ENCODE assay signal across 27 mouse cellular contexts in the genomic region with DNA sequence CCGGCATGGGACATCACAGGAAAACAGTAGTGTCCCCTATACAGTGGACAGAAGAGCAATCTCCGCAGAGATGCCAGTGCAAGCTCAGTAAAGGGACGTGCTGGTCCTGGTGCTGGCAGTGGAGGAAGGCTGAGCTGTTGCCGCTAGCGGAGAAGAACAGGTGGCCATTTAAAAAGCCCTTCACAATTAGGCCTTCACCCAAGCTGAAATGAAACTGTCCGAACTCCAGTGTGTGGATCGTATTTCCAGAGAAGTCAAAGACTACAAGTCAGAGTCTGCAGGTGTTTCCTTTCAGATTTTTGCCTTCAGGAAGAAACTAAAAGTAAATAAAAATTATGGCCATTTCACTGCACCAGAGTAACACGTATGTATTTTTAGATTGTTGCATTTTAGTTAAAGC.
DNase-seq lines count a peak whose midpoint lies in the region; ATAC-seq and TF ChIP-seq lines count a peak whose summit lies in the region.
"Had no signal": no experiment of that assay in that cellular context is flagged by ENCODE, and none has a peak within 500 bp of the region (broad histone marks: within the 10 kb centered on the region; RNA-seq: fewer than 3 reads in every experiment).

No protein-coding gene starts in this region.

- H3K9me3 ChIP-seq in kidney, postnatal 0 days (replicated peaks; ENCODE audit: low read length), result no peaks in the 10 kb centered on the region
- peaks cover 5% of the 10 kb centered on the region; the same call in 1 of the 2 replicates for H3K9me3 ChIP-seq in embryonic facial prominence, embryonic 10.5 days
- H3K9me3 ChIP-seq in limb, embryonic 12.5 days, result peaks cover 4% of the 10 kb centered on the region; the same call in 1 of the 2 replicates
- no peaks in the 10 kb centered on the region for H3K9me3 ChIP-seq in hindbrain, embryonic 13.5 days
- H3K9me3 ChIP-seq: midbrain, embryonic 12.5 days had no signal

- peak; percentile 13 for DNase-seq in embryo, embryonic 10.5 days (ENCODE audit: low spot score)
- no peak for DNase-seq in embryo, embryonic 9.5 days (ENCODE audit: extremely low spot score)
- DNase-seq in kidney, postnatal 0 days (ENCODE audit: low spot score), result peak; percentile 53
- no peak for DNase-seq in kidney, adult 8-10 months
- DNase-seq in embryonic facial prominence, embryonic 10.5 days (ENCODE audit: low spot score), result peak; percentile 19
- DNase-seq in urinary bladder, postnatal 36 days (ENCODE audit: low spot score in 2 of 2), result no peak
- DNase-seq: adrenal gland, adult 2 months; cerebellum, adult 9-10 months; forebrain, postnatal 0 days; gastrocnemius, postnatal 10 days; heart, adult 2 months; heart, postnatal 14 days; kidney, postnatal 14 days; layer of hippocampus, postnatal 36 days; liver, postnatal 0 days; thymus, adult 2 months; thymus, postnatal 4 days had no signal

- ATAC-seq in kidney, postnatal 0 days (replicated peaks; ENCODE audit: low FRiP score, low read depth), result no peak
- no peak for ATAC-seq in limb, embryonic 12.5 days (ENCODE audit: insufficient number of reproducible peaks, insufficient read depth, low FRiP score, low TSS enrichment, low read depth)
- ATAC-seq in hindbrain, embryonic 13.5 days (ENCODE audit: low FRiP score), result no peak
- ATAC-seq: forebrain, postnatal 0 days; intestine, postnatal 0 days; liver, postnatal 0 days; lung, postnatal 0 days had no signal

- no peaks in the 10 kb centered on the region for H3K36me3 ChIP-seq in kidney, postnatal 0 days (ENCODE audit: insufficient read depth, low read length)
- no peaks in the 10 kb centered on the region for H3K36me3 ChIP-seq in embryonic facial prominence, embryonic 10.5 days (replicated peaks)
- H3K36me3 ChIP-seq in limb, embryonic 12.5 days, result no peaks in the 10 kb centered on the region
- no peaks in the 10 kb centered on the region for H3K36me3 ChIP-seq in hindbrain, embryonic 13.5 days
- H3K36me3 ChIP-seq: heart, embryonic 13.5 days; midbrain, embryonic 12.5 days had no signal

- WGBS in kidney, postnatal 0 days, result 25% methylated on average over 8 of the region's 8 CpGs
- 61% methylated on average over 8 of the region's 8 CpGs for WGBS in embryonic facial prominence, embryonic 10.5 days
- 35% methylated on average over 8 of the region's 8 CpGs for WGBS in limb, embryonic 12.5 days
- WGBS in hindbrain, embryonic 13.5 days, result 78% methylated on average over 8 of the region's 8 CpGs

- no peak overlapping the region for H3K27ac ChIP-seq in kidney, postnatal 0 days
- H3K27ac ChIP-seq in embryonic facial prominence, embryonic 10.5 days (replicated peaks), result no peak overlapping the region
- peak overlapping the region; percentile 75; the same call in 1 of the 2 replicates for H3K27ac ChIP-seq in limb, embryonic 12.5 days
- H3K27ac ChIP-seq in hindbrain, embryonic 13.5 days, result no peak overlapping the region
- H3K27ac ChIP-seq: heart, adult 2 months; heart, embryonic 13.5 days; layer of hippocampus, adult 2 months; macrophage; midbrain, embryonic 12.5 days; stomach, postnatal 0 days had no signal

- H3K4me1 ChIP-seq in kidney, postnatal 0 days (replicated peaks; ENCODE audit: insufficient read depth, low read length), result no peaks in the 10 kb centered on the region
- H3K4me1 ChIP-seq in embryonic facial prominence, embryonic 10.5 days, result peaks cover 17% of the 10 kb centered on the region
- peaks cover 14% of the 10 kb centered on the region for H3K4me1 ChIP-seq in limb, embryonic 12.5 days (replicated peaks)
- H3K4me1 ChIP-seq in hindbrain, embryonic 13.5 days (replicated peaks), result peaks cover 3% of the 10 kb centered on the region
- H3K4me1 ChIP-seq: heart, embryonic 13.5 days; midbrain, embryonic 12.5 days had no signal

- H3K4me3 ChIP-seq in kidney, postnatal 0 days (replicated peaks; ENCODE audit: low read depth, low read length), result no peak overlapping the region
- H3K4me3 ChIP-seq in embryonic facial prominence, embryonic 10.5 days, result no peak overlapping the region
- no peak overlapping the region for H3K4me3 ChIP-seq in limb, embryonic 12.5 days (replicated peaks)
- no peak overlapping the region for H3K4me3 ChIP-seq in hindbrain, embryonic 13.5 days
- H3K4me3 ChIP-seq: heart, adult 2 months; heart, embryonic 13.5 days; layer of hippocampus, adult 2 months; midbrain, embryonic 12.5 days had no signal

- H3K27me3 ChIP-seq in kidney, postnatal 0 days (ENCODE audit: insufficient read depth, low read length), result no peaks in the 10 kb centered on the region
- no peaks in the 10 kb centered on the region for H3K27me3 ChIP-seq in embryonic facial prominence, embryonic 10.5 days (replicated peaks; ENCODE audit: low read depth, poor library complexity, severe bottlenecking)
- no peaks in the 10 kb centered on the region for H3K27me3 ChIP-seq in limb, embryonic 12.5 days
- H3K27me3 ChIP-seq in hindbrain, embryonic 13.5 days, result no peaks in the 10 kb centered on the region
- H3K27me3 ChIP-seq: heart, embryonic 13.5 days; midbrain, embryonic 12.5 days had no signal

- H3K4me2 ChIP-seq in kidney, postnatal 0 days (ENCODE audit: low read length), result peak overlapping the region; percentile 10; the same call in 1 of the 2 replicates
- H3K4me2 ChIP-seq in limb, embryonic 12.5 days, result peak overlapping the region; percentile 13; the same call in 1 of the 2 replicates
- no peak overlapping the region for H3K4me2 ChIP-seq in hindbrain, embryonic 13.5 days
- H3K4me2 ChIP-seq: heart, embryonic 13.5 days; liver, embryonic 11.5 days; midbrain, embryonic 12.5 days had no signal

- TF ChIP-seq CTCF in kidney, postnatal 0 days (IDR thresholded peaks at IDR 0.05; ENCODE audit: low read depth), result no peak

- H3K9ac ChIP-seq in kidney, postnatal 0 days (ENCODE audit: low read depth, low read length), result no peak overlapping the region
- no peak overlapping the region for H3K9ac ChIP-seq in limb, embryonic 12.5 days (replicated peaks)
- H3K9ac ChIP-seq in hindbrain, embryonic 13.5 days, result no peak overlapping the region
- H3K9ac ChIP-seq: forebrain, postnatal 0 days; heart, embryonic 13.5 days; liver, postnatal 0 days; midbrain, embryonic 12.5 days had no signal

Comparison
In these comparisons a context has a peak if more than half of its experiments do, and no peak if none do; other contexts are left out.
1. DNase-seq: peak in embryo, embryonic 10.5 days (single experiment), kidney, postnatal 0 days (single experiment) and embryonic facial prominence, embryonic 10.5 days (single experiment); none in embryo, embryonic 9.5 days (single experiment), kidney, adult 8-10 months (0 of 2) and urinary bladder, postnatal 36 days (0 of 2).